Mouse (Mus musculus) left cerebral cortex, adult 2 months (tissue): ENCODE results near the gene Vangl2. TPM values are rescaled to one million over a fixed set of nuclear protein-coding genes. Genes with fewer than 3 reads are reported as not detected.
A peak's percentile ranks its signal among the peaks of the same experiment; 100 is the strongest.

Experiments used
- DNase-seq, 2 experiments: peaks; one replicate each; pipeline ENCODE4 v3.0.0; 2021 to 2022; ENCODE audit warnings: low spot score in 2 of 2, mixed read lengths in 1 of 2; ENCODE audit errors: extremely low spot score in 1 of 2
- H3K27ac ChIP-seq: fragments of 200-600 bp; 2 replicates; pipeline ENCODE4 v1.8.1; 2022
- H3K4me3 ChIP-seq: fragments of 200-600 bp; 2 replicates; pipeline ENCODE4 v1.8.1; 2022
- CTCF ChIP-seq: fragments of 200-600 bp; IDR thresholded peaks from 2 replicates; pipeline ENCODE4 v1.8.1; 2022; ENCODE audit warnings: antibody characterized with exemption, mild to moderate bottlenecking, moderate library complexity
- intact Hi-C: fragments of 180-260 bp; cut with DNase I; formaldehyde crosslinking; loops from one replicate; pipeline ENCODE4 v1.15.1; 2025
- long read RNA-seq, 2 experiments: library from polyadenylated mRNA; stranded (forward); transcript quantifications; one replicate each; pipeline ENCODE4 v2.0.0; 2021; ENCODE audit warnings: borderline mapping rate in 2 of 2
- total RNA-seq, 2 experiments: library from RNA; stranded (reverse); gene quantifications; 2 replicates each; pipeline ENCODE4 v1.2.3; 2021

Vangl2 gene
- total RNA-seq, result 10 to 100 TPM; 12.5 to 14.5 TPM
- long read RNA-seq, experiment 1, full-length matches to known transcripts, result 2 of 4 reads
- long read RNA-seq, experiment 1, partial matches to known transcripts, result 1 of 4 reads
- long read RNA-seq, experiment 1, other reads (novel, unspliced or antisense), result 1 of 4 reads
- long read RNA-seq, experiment 2, partial matches to known transcripts, result 0 of 2 reads
- long read RNA-seq, experiment 2, other reads (novel, unspliced or antisense), result 2 of 2 reads

- intact Hi-C loops, result no loop called here
These were observed at the start of gene Vangl2 for GRCm38 (mm10) chr1:172028394-172029275. Vangl2 (minus strand) TSS chr1:172028444.

GRCm38 (mm10) chr1:172077981-172078380, 49.7 kb upstream of the Vangl2 start:
- Histone ChIP-seq H3K4me3 (no peak overlapping the region), H3K27ac (no peak overlapping the region)
- no peak for DNase-seq
- intact Hi-C loops, result no loop called here
- TF ChIP-seq CTCF, result no peak

More at GRCm38 (mm10) chr1:172028394-172029275, at the start of gene Vangl2:
- TF ChIP-seq CTCF, result no peak
- H3K27ac ChIP-seq, result peak within 1 kb of the TSS; percentile 87
- DNase-seq, result no peak
- peak within 1 kb of the TSS; percentile 54 for H3K4me3 ChIP-seq

- Histone ChIP-seq H3K4me3 (no peak overlapping the region), H3K27ac (no peak overlapping the region)
- intact Hi-C loops, result no loop called here
- no peak for TF ChIP-seq CTCF
- no peak for DNase-seq
These were observed 44.4 kb upstream of the Vangl2 start for GRCm38 (mm10) chr1:172072604-172073003.

GRCm38 (mm10) chr1:172071556-172071955, 43.3 kb upstream of the Vangl2 start:
- H3K4me3 ChIP-seq, result no peak overlapping the region
- H3K27ac ChIP-seq, result no peak overlapping the region
- intact Hi-C loops, result no loop called here
- no peak for DNase-seq
- no peak for TF ChIP-seq CTCF

GRCm38 (mm10) chr1:172070227-172070626, 42.0 kb upstream of the Vangl2 start:
- DNase-seq, result no peak
- no peak overlapping the region for H3K27ac ChIP-seq
- TF ChIP-seq CTCF, result no peak
- intact Hi-C loops, result no loop called here
- no peak overlapping the region for H3K4me3 ChIP-seq

GRCm38 (mm10) chr1:172064613-172065141, 36.4 kb upstream of the Vangl2 start:
- no peak overlapping the region for H3K4me3 ChIP-seq
- peak in 1 of 2 experiments; percentile 13 for DNase-seq
- intact Hi-C loops, result no loop called here
- peak overlapping the region; percentile 40; the same call in 1 of the 2 replicates for H3K27ac ChIP-seq
- TF ChIP-seq CTCF, result no peak; the same call in 1 of the 2 replicates

- no peak overlapping the region for H3K27ac ChIP-seq
- no peak for TF ChIP-seq CTCF
- DNase-seq, result no peak
- intact Hi-C loops, result no loop called here
- H3K4me3 ChIP-seq, result no peak overlapping the region
These were observed 35.2 kb upstream of the Vangl2 start for GRCm38 (mm10) chr1:172063291-172064023.

GRCm38 (mm10) chr1:172062101-172062500, 33.9 kb upstream of the Vangl2 start:
- intact Hi-C loops, result no loop called here
- TF ChIP-seq CTCF, result no peak
- no peak for DNase-seq
- H3K4me3 ChIP-seq, result no peak overlapping the region
- H3K27ac ChIP-seq, result no peak overlapping the region

GRCm38 (mm10) chr1:172061217-172061616, 33.0 kb upstream of the Vangl2 start:
- intact Hi-C loops, result no loop called here
- no peak for DNase-seq
- Histone ChIP-seq H3K4me3 (no peak overlapping the region), H3K27ac (no peak overlapping the region)
- TF ChIP-seq CTCF, result no peak

- no peak for DNase-seq
- Histone ChIP-seq H3K4me3 (no peak overlapping the region), H3K27ac (no peak overlapping the region)
- no peak for TF ChIP-seq CTCF
- intact Hi-C loops, result no loop called here
These were observed 32.4 kb upstream of the Vangl2 start for GRCm38 (mm10) chr1:172060659-172061058.

- H3K4me3 ChIP-seq, result no peak overlapping the region
- TF ChIP-seq CTCF, result no peak
- H3K27ac ChIP-seq, result no peak overlapping the region
- DNase-seq, result no peak
- intact Hi-C loops, result no loop called here
These were observed 30.6 kb upstream of the Vangl2 start for GRCm38 (mm10) chr1:172058874-172059273.
